Mouse (Mus musculus): ENCODE results near the gene St8sia4. TPM values are rescaled to one million over a fixed set of nuclear protein-coding genes. Genes with fewer than 3 reads are reported as not detected.

Gene St8sia4
- total and polyA plus RNA-seq, 3 experiments, result 0.81 to 1.3 TPM; not detected in 1

GRCm38 (mm10) chr1:95582264-95582663 is 85.1 kb downstream of the St8sia4 start:
- Histone ChIP-seq H3K4me1 (ENCODE audit: control insufficient read depth in 1 of 2, insufficient read depth in 2 of 2, low read length in 2 of 2) (no peaks in the 10 kb centered on the region), H3K79me2 (ENCODE audit: control insufficient read depth, insufficient read depth, low read length, poor library complexity) (no peaks in the 10 kb centered on the region), H3K9me3 (replicated peaks; ENCODE audit: insufficient read depth, low read length) (no peaks in the 10 kb centered on the region), H3K27ac (ENCODE audit: control insufficient read depth, low read depth, low read length) (no peak overlapping the region), H3K9ac (ENCODE audit: control insufficient read depth, low read depth, low read length, poor library complexity, severe bottlenecking) (no peak overlapping the region), H3K36me3 (ENCODE audit: control insufficient read depth in 1 of 2, insufficient read depth in 2 of 2, low read length in 2 of 2) (0 out of 4 replicates have a peak, but pooled peaks cover 0 to 2% of the 10 kb centered on the region in 2 experiments), H3K27me3 (ENCODE audit: control insufficient read depth in 1 of 2, insufficient read depth in 2 of 2, low read length in 2 of 2) (no peaks in the 10 kb centered on the region), H3K4me3 (ENCODE audit: control insufficient read depth in 1 of 2, insufficient read depth in 1 of 2, low read depth in 2 of 2, low read length in 2 of 2) (no peak overlapping the region)
- TF ChIP-seq RAD21 (IDR thresholded peaks at IDR 0.05; ENCODE audit: low read depth, low read length) (no peak), MXI1 (IDR thresholded peaks at IDR 0.05; ENCODE audit: low read depth, low read length) (no peak), ELF1 (IDR thresholded peaks at IDR 0.05; ENCODE audit: low read depth, low read length) (no peak), ZMIZ1 (IDR thresholded peaks at IDR 0.05; ENCODE audit: low read depth, low read length) (no peak), RCOR1 (IDR thresholded peaks at IDR 0.05; ENCODE audit: low read depth, low read length) (no peak), SMC3 (IDR thresholded peaks at IDR 0.05; ENCODE audit: low read depth, low read length) (no peak), TBP (IDR thresholded peaks at IDR 0.05; ENCODE audit: low read depth, low read length) (no peak), MAX (IDR thresholded peaks at IDR 0.05; ENCODE audit: low read length) (no peak), POLR2A (IDR thresholded peaks at IDR 0.05; ENCODE audit: control insufficient read depth in 1 of 2, insufficient read depth in 1 of 2, low read depth in 1 of 2, low read length in 2 of 2, poor library complexity in 1 of 2) (no peak), TCF12 (IDR thresholded peaks at IDR 0.05; ENCODE audit: low read depth, low read length) (no peak), MAZ (IDR thresholded peaks at IDR 0.05; ENCODE audit: low read depth, low read length) (no peak), JUND (IDR thresholded peaks at IDR 0.05; ENCODE audit: low read depth, low read length) (no peak), ZC3H11A (IDR thresholded peaks at IDR 0.05; ENCODE audit: low read depth, low read length) (no peak), TAL1 (IDR thresholded peaks at IDR 0.05; ENCODE audit: low read length) (no peak), GABPA (IDR thresholded peaks at IDR 0.05; ENCODE audit: low read depth, low read length) (no peak), ZNF384 (IDR thresholded peaks at IDR 0.05; ENCODE audit: low read depth, low read length) (no peak), USF2 (IDR thresholded peaks at IDR 0.05; ENCODE audit: borderline replicate concordance in 1 of 2, insufficient read depth in 1 of 2, low read depth in 1 of 2, low read length in 2 of 2) (no peak), EP300 (IDR thresholded peaks at IDR 0.05; ENCODE audit: low read depth in 1 of 2, low read length in 2 of 2) (no peak), CHD2 (IDR thresholded peaks at IDR 0.05; ENCODE audit: low read length) (no peak), MYB (IDR thresholded peaks at IDR 0.05; ENCODE audit: low read depth, low read length) (no peak)
- DNase-seq (ENCODE audit: low read depth, low spot score), result no peak

Measured in MEL (cell line).